Mouse (Mus musculus) adrenal gland, postnatal 36 days (tissue): ENCODE results near the gene Olfr1408. TPM values are rescaled to one million over a fixed set of nuclear protein-coding genes. Genes with fewer than 3 reads are reported as not detected.

Experiments used
- DNase-seq, 2 experiments: peaks; one replicate each; pipeline ENCODE4 v3.0.0; 2021; ENCODE audit warnings: mixed read lengths in 1 of 2
- long read RNA-seq, 2 experiments: library from polyadenylated mRNA; stranded (forward); transcript quantifications; one replicate each; pipeline ENCODE4 v2.0.0; 2021; ENCODE audit warnings: borderline sequencing depth in 2 of 2
- total RNA-seq, 2 experiments: library from RNA; stranded (reverse); gene quantifications; 2 replicates each; pipeline ENCODE4 v1.2.3; 2021

Gene Olfr1408
- total RNA-seq = not detected
- long read RNA-seq, experiment 1 = 0 reads
- long read RNA-seq, experiment 2 = 0 reads

- no peak for DNase-seq
Measured at GRCm38 (mm10) chr1:173137274-173137673, at the start of gene Olfr1408. TSS of gene Olfr1408 (minus strand) at chr1:173137374.

GRCm38 (mm10) chr1:173174154-173174842, 37.1 kb upstream of the Olfr1408 start:
- DNase-seq = no peak

Other genes with a start within 250 kb of the Olfr1408 start
- gene Apcs, start 242.3 kb downstream of the Olfr1408 start, total RNA-seq = not detected
- gene Olfr16, start 187.0 kb downstream of the Olfr1408 start, total RNA-seq = not detected
- not detected for gene Olfr1406, start 53.3 kb upstream of the Olfr1408 start, total RNA-seq
- not detected for gene Olfr218, start 60.4 kb upstream of the Olfr1408 start, total RNA-seq
- not detected for gene Olfr1404, start 75.0 kb upstream of the Olfr1408 start, total RNA-seq
- under 1 TPM in 1 of 2 experiments, not detected in 1; 0.30 TPM for gene Fcer1a, start 89.8 kb upstream of the Olfr1408 start, total RNA-seq
- gene Olfr418, start 128.6 kb upstream of the Olfr1408 start, total RNA-seq = not detected
- gene Mptx2, start 140.4 kb upstream of the Olfr1408 start, total RNA-seq = not detected
- 1 to 10 TPM; 1.6 to 2.8 TPM for gene Ackr1, start 196.4 kb upstream of the Olfr1408 start, total RNA-seq
- 1 to 10 TPM in 1 of 2 experiments, under 1 TPM in 1; 0.53 to 2.1 TPM for gene Aim2, start 213.5 kb upstream of the Olfr1408 start, total RNA-seq
- 1 to 10 TPM; 6.8 to 9.3 TPM for gene Cadm3, start 230.3 kb upstream of the Olfr1408 start, total RNA-seq